Mouse (Mus musculus): ENCODE measurements at regions not wholly inside any gene's neighbourhood (a gene's known extent, or its start where the extent isn't known, plus 50 kb on each side); places are given as distances from the start of the nearest gene placed in this dataset.

- Histone ChIP-seq H3K4me1 (ENCODE audit: control insufficient read depth, insufficient read depth, low read length) (no peaks in the 10 kb centered on the region), H3K27ac (ENCODE audit: insufficient read depth, low read depth, low read length) (no peak overlapping the region), H3K27me3 (replicated peaks; ENCODE audit: control insufficient read depth, insufficient read depth, low read length) (no peaks in the 10 kb centered on the region), H3K4me3 (ENCODE audit: insufficient read depth, low read depth, low read length) (no peak overlapping the region), H3K36me3 (ENCODE audit: control insufficient read depth, insufficient read depth, low read length) (no peaks in the 10 kb centered on the region)
- 40% methylated on average over 3 of the region's 3 CpGs for WGBS
- DNase-seq = no peak
- TF ChIP-seq CTCF (conservative IDR thresholded peaks at IDR 0.05; ENCODE audit: insufficient read depth, insufficient read length, low read depth, low read length) = no peak
- no peak for TF ChIP-seq POLR2A (IDR thresholded peaks at IDR 0.05; ENCODE audit: low read depth, low read length)
Observed at GRCm38 (mm10) chr15:5510056-5510455, 266.1 kb upstream of the Ptger4 start.

GRCm38 (mm10) chr15:5511046-5511445 is 267.1 kb upstream of the Ptger4 start:
- 87% methylated on average over 3 of the region's 3 CpGs for WGBS
- TF ChIP-seq POLR2A (IDR thresholded peaks at IDR 0.05; ENCODE audit: low read depth, low read length) = no peak
- no peak for TF ChIP-seq CTCF (conservative IDR thresholded peaks at IDR 0.05; ENCODE audit: insufficient read depth, insufficient read length, low read depth, low read length)
- Histone ChIP-seq H3K27ac (ENCODE audit: insufficient read depth, low read depth, low read length) (no peak overlapping the region), H3K27me3 (replicated peaks; ENCODE audit: control insufficient read depth, insufficient read depth, low read length) (no peaks in the 10 kb centered on the region), H3K4me3 (ENCODE audit: insufficient read depth, low read depth, low read length) (no peak overlapping the region), H3K4me1 (ENCODE audit: control insufficient read depth, insufficient read depth, low read length) (no peaks in the 10 kb centered on the region), H3K36me3 (ENCODE audit: control insufficient read depth, insufficient read depth, low read length) (no peaks in the 10 kb centered on the region)
- no peak for DNase-seq

GRCm38 (mm10) chr15:5512546-5512945 is 268.6 kb upstream of the Ptger4 start:
- no peak for TF ChIP-seq POLR2A (IDR thresholded peaks at IDR 0.05; ENCODE audit: low read depth, low read length)
- TF ChIP-seq CTCF (conservative IDR thresholded peaks at IDR 0.05; ENCODE audit: insufficient read depth, insufficient read length, low read depth, low read length) = no peak
- Histone ChIP-seq H3K4me3 (ENCODE audit: insufficient read depth, low read depth, low read length) (no peak overlapping the region), H3K27me3 (replicated peaks; ENCODE audit: control insufficient read depth, insufficient read depth, low read length) (no peaks in the 10 kb centered on the region), H3K4me1 (ENCODE audit: control insufficient read depth, insufficient read depth, low read length) (no peaks in the 10 kb centered on the region), H3K27ac (ENCODE audit: insufficient read depth, low read depth, low read length) (no peak overlapping the region), H3K36me3 (ENCODE audit: control insufficient read depth, insufficient read depth, low read length) (no peaks in the 10 kb centered on the region)
- DNase-seq = no peak
- WGBS = 85% methylated on average over 5 of the region's 5 CpGs

GRCm38 (mm10) chr15:5513146-5513545 is 269.2 kb upstream of the Ptger4 start:
- no peak for TF ChIP-seq CTCF (conservative IDR thresholded peaks at IDR 0.05; ENCODE audit: insufficient read depth, insufficient read length, low read depth, low read length)
- no peak for TF ChIP-seq POLR2A (IDR thresholded peaks at IDR 0.05; ENCODE audit: low read depth, low read length)
- no peaks in the 10 kb centered on the region for H3K36me3 ChIP-seq (ENCODE audit: control insufficient read depth, insufficient read depth, low read length)
- no peak overlapping the region for H3K27ac ChIP-seq (ENCODE audit: insufficient read depth, low read depth, low read length)
- no peaks in the 10 kb centered on the region for H3K27me3 ChIP-seq (replicated peaks; ENCODE audit: control insufficient read depth, insufficient read depth, low read length)
- DNase-seq = no peak
- 57% methylated on average over 4 of the region's 4 CpGs for WGBS
- no peaks in the 10 kb centered on the region for H3K4me1 ChIP-seq (ENCODE audit: control insufficient read depth, insufficient read depth, low read length)
- H3K4me3 ChIP-seq (ENCODE audit: insufficient read depth, low read depth, low read length) = no peak overlapping the region

GRCm38 (mm10) chr15:5514217-5514616 is 270.2 kb upstream of the Ptger4 start:
- 45% methylated on average over 4 of the region's 4 CpGs for WGBS
- no peak for DNase-seq
- Histone ChIP-seq H3K27ac (ENCODE audit: insufficient read depth, low read depth, low read length) (no peak overlapping the region), H3K4me1 (ENCODE audit: control insufficient read depth, insufficient read depth, low read length) (no peaks in the 10 kb centered on the region), H3K4me3 (ENCODE audit: insufficient read depth, low read depth, low read length) (no peak overlapping the region), H3K36me3 (ENCODE audit: control insufficient read depth, insufficient read depth, low read length) (no peaks in the 10 kb centered on the region), H3K27me3 (replicated peaks; ENCODE audit: control insufficient read depth, insufficient read depth, low read length) (no peaks in the 10 kb centered on the region)
- TF ChIP-seq POLR2A (IDR thresholded peaks at IDR 0.05; ENCODE audit: low read depth, low read length) (no peak), CTCF (conservative IDR thresholded peaks at IDR 0.05; ENCODE audit: insufficient read depth, insufficient read length, low read depth, low read length) (no peak)

DNA sequence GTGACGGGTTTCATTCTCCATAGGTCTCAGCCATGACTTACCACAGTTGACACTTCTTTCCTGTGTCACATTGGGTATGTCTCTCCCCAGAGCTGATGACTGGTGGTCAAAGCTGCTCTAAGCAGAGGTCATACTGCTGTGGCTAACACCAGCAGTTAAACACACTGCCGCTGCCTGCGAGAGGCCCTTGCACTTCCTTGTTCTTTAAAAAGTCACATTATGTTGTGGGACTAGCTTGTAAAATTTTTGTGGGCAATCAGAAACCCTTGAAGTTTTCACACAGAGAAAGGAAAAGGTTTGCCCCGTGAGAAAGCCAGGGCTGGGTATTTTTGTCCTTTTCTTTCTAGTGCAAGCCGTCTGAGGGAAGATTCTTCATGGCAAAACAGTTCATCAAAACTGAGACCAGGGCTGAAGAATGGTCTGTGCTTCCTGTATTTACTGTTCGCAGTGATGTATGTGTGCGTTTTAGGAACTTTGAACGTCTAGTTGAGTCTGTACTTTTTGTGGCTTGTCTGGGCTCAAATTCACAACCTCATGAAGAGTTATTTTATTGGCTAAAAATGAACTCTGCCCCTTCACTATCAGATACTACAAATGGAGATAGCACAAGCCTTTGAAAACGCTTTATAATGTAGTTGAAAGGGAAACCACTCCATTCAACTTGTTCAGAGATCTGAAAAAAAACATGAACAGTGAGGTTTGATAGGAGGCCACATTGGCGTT is 273.4 kb upstream of the Ptger4 start:
- Histone ChIP-seq H3K27ac (ENCODE audit: insufficient read depth, low read depth, low read length) (no peak overlapping the region), H3K4me3 (ENCODE audit: insufficient read depth, low read depth, low read length) (no peak overlapping the region), H3K27me3 (replicated peaks; ENCODE audit: control insufficient read depth, insufficient read depth, low read length) (no peaks in the 10 kb centered on the region), H3K4me1 (ENCODE audit: control insufficient read depth, insufficient read depth, low read length) (no peaks in the 10 kb centered on the region), H3K36me3 (ENCODE audit: control insufficient read depth, insufficient read depth, low read length) (no peaks in the 10 kb centered on the region)
- TF ChIP-seq CTCF (conservative IDR thresholded peaks at IDR 0.05; ENCODE audit: insufficient read depth, insufficient read length, low read depth, low read length) (no peak), POLR2A (IDR thresholded peaks at IDR 0.05; ENCODE audit: low read depth, low read length) (no peak)
- WGBS = 65% methylated on average over 10 of the region's 10 CpGs
- peak; percentile 6 for DNase-seq

- no peaks in the 10 kb centered on the region for H3K27me3 ChIP-seq (replicated peaks; ENCODE audit: control insufficient read depth, insufficient read depth, low read length)
- H3K36me3 ChIP-seq (ENCODE audit: control insufficient read depth, insufficient read depth, low read length) = no peaks in the 10 kb centered on the region
- no peak overlapping the region for H3K4me3 ChIP-seq (ENCODE audit: insufficient read depth, low read depth, low read length)
- H3K27ac ChIP-seq (ENCODE audit: insufficient read depth, low read depth, low read length) = no peak overlapping the region
- H3K4me1 ChIP-seq (ENCODE audit: control insufficient read depth, insufficient read depth, low read length) = no peaks in the 10 kb centered on the region
- no peak for DNase-seq
- WGBS = 92% methylated on average over 2 of the region's 2 CpGs
- TF ChIP-seq CTCF (conservative IDR thresholded peaks at IDR 0.05; ENCODE audit: insufficient read depth, insufficient read length, low read depth, low read length) = no peak
- no peak for TF ChIP-seq POLR2A (IDR thresholded peaks at IDR 0.05; ENCODE audit: low read depth, low read length)
Observed at GRCm38 (mm10) chr15:5519552-5519951, 275.6 kb upstream of the Ptger4 start.

All from kidney, adult 2 months (tissue).